Mouse (Mus musculus): ENCODE data around the gene Gm7579. TPM values are rescaled to one million over a fixed set of nuclear protein-coding genes. Genes with fewer than 3 reads are reported as not detected.
"Not testable (repeated sequence)": the region's sequence is repeated elsewhere in the genome, so short reads cannot be mapped to it uniquely, and the experiment has no call there.

Gene Gm7579
- polyA plus RNA-seq, 1 experiment from 2014 or later = not detected

- not testable (repeated sequence) for DNase-seq; H3K27me3 ChIP-seq; H3K4me3 ChIP-seq (replicated peaks); H3K4me1 ChIP-seq (replicated peaks); ATAC-seq (ENCODE audit: low read depth); H3K36me3 ChIP-seq; H3K9ac ChIP-seq; H3K4me2 ChIP-seq; H3K9me3 ChIP-seq (replicated peaks); H3K27ac ChIP-seq
- WGBS (ENCODE audit: insufficient replicate concordance) = 25% methylated on average over 1 of the region's 1 CpGs
Measured at GRCm38 (mm10) chr7:142212136-142212535, 477 bp downstream of the Gm7579 start.

- no peak for DNase-seq
- no peaks in the 10 kb centered on the region for H3K9me3 ChIP-seq (replicated peaks)
- no peaks in the 10 kb centered on the region for H3K4me1 ChIP-seq (replicated peaks)
- no peak overlapping the region for H3K27ac ChIP-seq
- no peaks in the 10 kb centered on the region for H3K36me3 ChIP-seq
- H3K9ac ChIP-seq = no peak overlapping the region
- 40% methylated on average over 2 of the region's 2 CpGs for WGBS (ENCODE audit: insufficient replicate concordance)
- no peaks in the 10 kb centered on the region for H3K27me3 ChIP-seq
- H3K4me3 ChIP-seq (replicated peaks) = no peak overlapping the region
- H3K4me2 ChIP-seq = no peak overlapping the region
- ATAC-seq (ENCODE audit: low read depth) = no peak
Measured at GRCm38 (mm10) chr7:142224518-142224917, 12.9 kb downstream of the Gm7579 start.

GRCm38 (mm10) chr7:142229871-142230270 lies 18.2 kb downstream of the Gm7579 start, which contains the start of gene Krtap5-5:
TSS of gene Krtap5-5 (minus strand) at chr7:142229971.
- not testable (repeated sequence) for H3K9ac ChIP-seq; DNase-seq; H3K27me3 ChIP-seq; H3K36me3 ChIP-seq; H3K4me2 ChIP-seq; ATAC-seq (ENCODE audit: low read depth); H3K4me3 ChIP-seq (replicated peaks); H3K9me3 ChIP-seq (replicated peaks); H3K27ac ChIP-seq; H3K4me1 ChIP-seq (replicated peaks)
- 29% methylated on average over 3 of the region's 3 CpGs for WGBS (ENCODE audit: insufficient replicate concordance)

GRCm38 (mm10) chr7:142231540-142231939 lies 19.9 kb downstream of the Gm7579 start:
- no peaks in the 10 kb centered on the region for H3K4me1 ChIP-seq (replicated peaks)
- H3K4me3 ChIP-seq (replicated peaks) = no peak overlapping the region
- H3K27me3 ChIP-seq = no peaks in the 10 kb centered on the region
- peaks cover 5% of the 10 kb centered on the region for H3K9me3 ChIP-seq (replicated peaks)
- no peaks in the 10 kb centered on the region for H3K36me3 ChIP-seq
- no peak for ATAC-seq (ENCODE audit: low read depth)
- no peak overlapping the region for H3K27ac ChIP-seq
- DNase-seq = no peak
- no peak overlapping the region for H3K9ac ChIP-seq
- H3K4me2 ChIP-seq = no peak overlapping the region
- WGBS (ENCODE audit: insufficient replicate concordance) = 21% methylated on average over 1 of the region's 1 CpGs

- H3K4me1 ChIP-seq (replicated peaks) = no peaks in the 10 kb centered on the region
- no peak within 1 kb of the TSS for H3K4me3 ChIP-seq (replicated peaks)
- no peak within 1 kb of the TSS for H3K27ac ChIP-seq
- DNase-seq (no peak), ATAC-seq (ENCODE audit: low read depth) (no peak)
- 21% methylated on average over 2 of the region's 2 CpGs for WGBS (ENCODE audit: insufficient replicate concordance)
- peaks cover 4% of the 10 kb centered on the region; the same call in 1 of the 2 replicates for H3K9me3 ChIP-seq (replicated peaks)
- no peak within 1 kb of the TSS for H3K4me2 ChIP-seq
- no peak within 1 kb of the TSS for H3K9ac ChIP-seq
- H3K27me3 ChIP-seq = no peaks in the 10 kb centered on the region
- no peaks in the 10 kb centered on the region for H3K36me3 ChIP-seq
Measured at GRCm38 (mm10) chr7:142240978-142241377, 29.3 kb downstream of the Gm7579 start, which contains the start of gene Gm40460. TSS of gene Gm40460 (minus strand) at chr7:142241078.

GRCm38 (mm10) chr7:142249824-142250223 lies 38.2 kb downstream of the Gm7579 start:
- no peaks in the 10 kb centered on the region for H3K27me3 ChIP-seq
- H3K36me3 ChIP-seq = no peaks in the 10 kb centered on the region
- H3K9ac ChIP-seq = no peak overlapping the region
- no peaks in the 10 kb centered on the region for H3K4me1 ChIP-seq (replicated peaks)
- H3K4me3 ChIP-seq (replicated peaks) = no peak overlapping the region
- no peak overlapping the region for H3K27ac ChIP-seq
- 0% methylated on average over 1 of the region's 1 CpGs for WGBS (ENCODE audit: insufficient replicate concordance)
- ATAC-seq (ENCODE audit: low read depth) (no peak), DNase-seq (no peak)
- no peaks in the 10 kb centered on the region for H3K9me3 ChIP-seq (replicated peaks)
- no peak overlapping the region for H3K4me2 ChIP-seq

- WGBS (ENCODE audit: insufficient replicate concordance) = 0% methylated on average over 2 of the region's 2 CpGs
- no peak overlapping the region for H3K4me2 ChIP-seq
- no peak overlapping the region for H3K9ac ChIP-seq
- no peaks in the 10 kb centered on the region for H3K36me3 ChIP-seq
- no peak overlapping the region for H3K27ac ChIP-seq
- no peaks in the 10 kb centered on the region for H3K27me3 ChIP-seq
- ATAC-seq (ENCODE audit: low read depth) (no peak), DNase-seq (no peak)
- H3K4me3 ChIP-seq (replicated peaks) = no peak overlapping the region
- H3K4me1 ChIP-seq (replicated peaks) = no peaks in the 10 kb centered on the region
- no peaks in the 10 kb centered on the region for H3K9me3 ChIP-seq (replicated peaks)
Measured at GRCm38 (mm10) chr7:142255517-142255916, 43.9 kb downstream of the Gm7579 start.

GRCm38 (mm10) chr7:142258254-142258653 lies 46.6 kb downstream of the Gm7579 start, which contains the start of gene Gm2431:
TSS of gene Gm2431 (minus strand) at chr7:142258354.
- not testable (repeated sequence) for H3K27me3 ChIP-seq; H3K4me2 ChIP-seq; DNase-seq; H3K4me1 ChIP-seq (replicated peaks); H3K36me3 ChIP-seq; ATAC-seq (ENCODE audit: low read depth); H3K9ac ChIP-seq; H3K4me3 ChIP-seq (replicated peaks); H3K27ac ChIP-seq; H3K9me3 ChIP-seq (replicated peaks)
- 32% methylated on average over 1 of the region's 1 CpGs for WGBS (ENCODE audit: insufficient replicate concordance)

Other genes starting within 250 kb of the Gm7579 start
- gene Mob2, start 150.8 kb upstream of the Gm7579 start, polyA plus RNA-seq (2015; fragmentation: Nextera tagmentation; extraction: Ambion mirVana) = 62.5 and 64.3 TPM in 2 replicates
- gene Dusp8, start 116.0 kb upstream of the Gm7579 start, polyA plus RNA-seq (2015; fragmentation: Nextera tagmentation; extraction: Ambion mirVana) = 4.4 and 4.6 TPM in 2 replicates
- gene Gm45618, start 91.1 kb upstream of the Gm7579 start, polyA plus RNA-seq (2015; fragmentation: Nextera tagmentation; extraction: Ambion mirVana) = not detected in 2 replicates
- gene Gm39115, start 75.8 kb upstream of the Gm7579 start, polyA plus RNA-seq (2015; fragmentation: Nextera tagmentation; extraction: Ambion mirVana) = not detected in 2 replicates
- gene Gm45337, start 67.3 kb upstream of the Gm7579 start, polyA plus RNA-seq (2015; fragmentation: Nextera tagmentation; extraction: Ambion mirVana) = not detected in 2 replicates
- not detected in 2 replicates for gene Gm29735, start 54.7 kb upstream of the Gm7579 start, polyA plus RNA-seq (2015; fragmentation: Nextera tagmentation; extraction: Ambion mirVana)
- not detected in 2 replicates for gene Gm4553, start 46.1 kb upstream of the Gm7579 start, polyA plus RNA-seq (2015; fragmentation: Nextera tagmentation; extraction: Ambion mirVana)
- not detected in 2 replicates for gene Krtap5-2, start 35.9 kb upstream of the Gm7579 start, polyA plus RNA-seq (2015; fragmentation: Nextera tagmentation; extraction: Ambion mirVana)
- gene Gm10153, start 21.5 kb upstream of the Gm7579 start, polyA plus RNA-seq (2015; fragmentation: Nextera tagmentation; extraction: Ambion mirVana) = not detected in 2 replicates
- not detected in 2 replicates for gene Krtap5-3, start 10.5 kb upstream of the Gm7579 start, polyA plus RNA-seq (2015; fragmentation: Nextera tagmentation; extraction: Ambion mirVana)
- gene Krtap5-5, start 18.1 kb downstream of the Gm7579 start, polyA plus RNA-seq (2015; fragmentation: Nextera tagmentation; extraction: Ambion mirVana) = not detected in 2 replicates
- not detected in 2 replicates for gene Gm40460, start 29.2 kb downstream of the Gm7579 start, polyA plus RNA-seq (2015; fragmentation: Nextera tagmentation; extraction: Ambion mirVana)
- not detected in 2 replicates for gene Gm2431, start 46.5 kb downstream of the Gm7579 start, polyA plus RNA-seq (2015; fragmentation: Nextera tagmentation; extraction: Ambion mirVana)
- gene Gm4559, start 62.5 kb downstream of the Gm7579 start, polyA plus RNA-seq (2015; fragmentation: Nextera tagmentation; extraction: Ambion mirVana) = not detected in 2 replicates
- gene Krtap5-1, start 85.3 kb downstream of the Gm7579 start, polyA plus RNA-seq (2015; fragmentation: Nextera tagmentation; extraction: Ambion mirVana) = not detected in 2 replicates
- not detected in 2 replicates for gene Krtap5-4, start 91.7 kb downstream of the Gm7579 start, polyA plus RNA-seq (2015; fragmentation: Nextera tagmentation; extraction: Ambion mirVana)
- 1.5 and 1.8 TPM in 2 replicates for gene Ifitm10, start 161.9 kb downstream of the Gm7579 start, polyA plus RNA-seq (2015; fragmentation: Nextera tagmentation; extraction: Ambion mirVana)
- gene Gm49369, start 170.8 kb downstream of the Gm7579 start, polyA plus RNA-seq (2015; fragmentation: Nextera tagmentation; extraction: Ambion mirVana) = 0.61 TPM in 1 of 2 replicates, not detected in the other
- gene Ctsd, start 176.2 kb downstream of the Gm7579 start, polyA plus RNA-seq (2015; fragmentation: Nextera tagmentation; extraction: Ambion mirVana) = 297 and 306 TPM in 2 replicates
- not detected in 2 replicates for gene Syt8, start 223.0 kb downstream of the Gm7579 start, polyA plus RNA-seq (2015; fragmentation: Nextera tagmentation; extraction: Ambion mirVana)
- gene Tnni2, start 229.9 kb downstream of the Gm7579 start, polyA plus RNA-seq (2015; fragmentation: Nextera tagmentation; extraction: Ambion mirVana) = 3.4 and 4.3 TPM in 2 replicates
- 14.2 and 15.5 TPM in 2 replicates for gene Lsp1, start 248.9 kb downstream of the Gm7579 start, polyA plus RNA-seq (2015; fragmentation: Nextera tagmentation; extraction: Ambion mirVana)

Data from liver, embryonic 13.5 days (tissue).